Mouse (Mus musculus) neural tube, embryonic 11.5 days (tissue): ENCODE measurements around the gene Khdc3. TPM values are rescaled to one million over a fixed set of nuclear protein-coding genes. Genes with fewer than 3 reads are reported as not detected.
A peak's percentile ranks its signal among the peaks of the same experiment; 100 is the strongest.

Experiments used
- ATAC-seq: fragments of 200-750 bp; cut with Nextera tagmentation; 2 replicates; pipeline ENCODE4 v1.8.0; 2017; ENCODE audit warnings: moderate number of reproducible peaks, mild to moderate bottlenecking, moderate TSS enrichment, moderate library complexity; ENCODE audit not compliant: insufficient read depth, low FRiP score, low TSS enrichment
- DNase-seq: peaks from one replicate; pipeline ENCODE4 v3.0.0-alpha.2; 2015; ENCODE audit warnings: low spot score
- H3K27ac ChIP-seq: fragments of 300-500 bp; sonication (generic); 2 replicates; pipeline ENCODE4 v1.5.1; 2014; ENCODE audit warnings: low read depth, mild to moderate bottlenecking, low read length
- H3K27me3 ChIP-seq: fragments of 300-500 bp; sonication (generic); 2 replicates; pipeline ENCODE4 v1.6.1; 2014; ENCODE audit warnings: mild to moderate bottlenecking, low read length, mixed read lengths; ENCODE audit not compliant: control insufficient read depth, insufficient read depth
- H3K36me3 ChIP-seq: fragments of 300-500 bp; sonication (generic); 2 replicates; pipeline ENCODE4 v1.6.1; 2014; ENCODE audit warnings: mild to moderate bottlenecking, low read length, moderate library complexity, mixed read lengths; ENCODE audit not compliant: control insufficient read depth, insufficient read depth
- H3K4me1 ChIP-seq: fragments of 300-500 bp; sonication (generic); 2 replicates; pipeline ENCODE4 v1.6.1; 2014; ENCODE audit warnings: low read length, mixed read lengths; ENCODE audit not compliant: control insufficient read depth, insufficient read depth
- H3K4me2 ChIP-seq: fragments of 300-500 bp; sonication (generic); 2 replicates; pipeline ENCODE4 v1.6.1; 2014; ENCODE audit warnings: low read depth, mild to moderate bottlenecking, moderate library complexity
- H3K4me3 ChIP-seq: fragments of 300-500 bp; sonication (generic); 2 replicates; pipeline ENCODE4 v1.5.1; 2014; ENCODE audit warnings: low read depth, low read length
- H3K9ac ChIP-seq: fragments of 300-500 bp; sonication (generic); 2 replicates; pipeline ENCODE4 v1.6.1; 2014; ENCODE audit warnings: mild to moderate bottlenecking, low read length
- H3K9me3 ChIP-seq: fragments of 300-500 bp; sonication (generic); 2 replicates; pipeline ENCODE4 v1.6.1; 2016; ENCODE audit warnings: low read length; ENCODE audit not compliant: control insufficient read depth
- WGBS: fragments of 180-500 bp; shearing (Covaris S2); extraction: QIAGEN DNeasy Blood & Tissue Kit; methylation state at CpG from one replicate; pipeline ENCODE4 v1.1.7; 2014; 5-methylcytosine and 5-hydroxymethylcytosine counted together
- polyA plus RNA-seq: library from polyadenylated mRNA; unstranded; fragments of >200 nt; fragmentation: Nextera tagmentation; extraction: Ambion mirVana; gene quantifications from 2 replicates; pipeline ENCODE4 v1.2.1, GENCODE M21; 2014

The Khdc3 gene
- polyA plus RNA-seq, 1 experiment from 2014 or later = not detected

- Histone ChIP-seq H3K27ac (no peak overlapping the region), H3K9ac (no peak overlapping the region), H3K36me3 (no peaks in the 10 kb centered on the region), H3K4me2 (no peak overlapping the region), H3K4me3 (no peak overlapping the region), H3K9me3 (no peaks in the 10 kb centered on the region), H3K4me1 (no peaks in the 10 kb centered on the region), H3K27me3 (no peaks in the 10 kb centered on the region)
- 80% methylated on average over 16 of the region's 16 CpGs for WGBS
- ATAC-seq (no peak), DNase-seq (no peak)
Observed at GRCm38 (mm10) chr9:73089222-73089920, 12.3 kb upstream of the Khdc3 start.

- no peaks in the 10 kb centered on the region for H3K36me3 ChIP-seq
- 83% methylated on average over 10 of the region's 10 CpGs for WGBS
- no peak for ATAC-seq
Observed at GRCm38 (mm10) chr9:73090121-73090520, 11.5 kb upstream of the Khdc3 start.

GRCm38 (mm10) chr9:73091747-73092146, 9.9 kb upstream of the Khdc3 start:
- H3K9me3 ChIP-seq = no peaks in the 10 kb centered on the region
- no peaks in the 10 kb centered on the region for H3K36me3 ChIP-seq
- no peak for ATAC-seq
- H3K27me3 ChIP-seq = no peaks in the 10 kb centered on the region
- WGBS = 2% methylated on average over 1 of the region's 1 CpGs
- DNase-seq = no peak
- H3K4me2 ChIP-seq = no peak overlapping the region
- H3K4me3 ChIP-seq = no peak overlapping the region
- no peak overlapping the region for H3K9ac ChIP-seq
- no peak overlapping the region for H3K27ac ChIP-seq
- H3K4me1 ChIP-seq = no peaks in the 10 kb centered on the region

More at GRCm38 (mm10) chr9:73090121-73090520, 11.5 kb upstream of the Khdc3 start:
- H3K4me3 ChIP-seq = no peak overlapping the region
- H3K4me2 ChIP-seq = no peak overlapping the region
- H3K27ac ChIP-seq = no peak overlapping the region
- H3K9ac ChIP-seq = no peak overlapping the region
- DNase-seq = no peak
- H3K4me1 ChIP-seq = no peaks in the 10 kb centered on the region
- no peaks in the 10 kb centered on the region for H3K27me3 ChIP-seq
- no peaks in the 10 kb centered on the region for H3K9me3 ChIP-seq

- 46% methylated on average over 17 of the region's 17 CpGs for WGBS
- Histone ChIP-seq H3K9ac (no peak overlapping the region), H3K4me3 (no peak overlapping the region), H3K9me3 (no peaks in the 10 kb centered on the region), H3K4me1 (no peaks in the 10 kb centered on the region), H3K27ac (no peak overlapping the region), H3K27me3 (no peaks in the 10 kb centered on the region), H3K36me3 (no peaks in the 10 kb centered on the region), H3K4me2 (no peak overlapping the region)
- peak; percentile 41; the same call in 1 of the 2 replicates for ATAC-seq
- DNase-seq = peak; percentile 25
Observed at GRCm38 (mm10) chr9:73094580-73094979, 7.1 kb upstream of the Khdc3 start.

- Histone ChIP-seq H3K27me3 (no peaks in the 10 kb centered on the region; the same call in 1 of the 2 replicates), H3K4me3 (no peak overlapping the region), H3K4me2 (no peak overlapping the region), H3K9me3 (no peaks in the 10 kb centered on the region), H3K36me3 (no peaks in the 10 kb centered on the region), H3K27ac (no peak overlapping the region), H3K9ac (no peak overlapping the region), H3K4me1 (no peaks in the 10 kb centered on the region)
- 84% methylated on average over 2 of the region's 2 CpGs for WGBS
- DNase-seq = no peak
- ATAC-seq = no peak
Observed at GRCm38 (mm10) chr9:73097898-73098297, 3.7 kb upstream of the Khdc3 start.

- no peak for DNase-seq
- Histone ChIP-seq H3K9ac (peak within 1 kb of the TSS; percentile 56), H3K9me3 (no peaks in the 10 kb centered on the region), H3K27ac (no peak within 1 kb of the TSS), H3K27me3 (peaks cover 4% of the 10 kb centered on the region; the same call in 1 of the 2 replicates), H3K4me3 (peak within 1 kb of the TSS; percentile 42), H3K36me3 (no peaks in the 10 kb centered on the region), H3K4me1 (no peaks in the 10 kb centered on the region), H3K4me2 (peak within 1 kb of the TSS; percentile 77)
- WGBS = 90% methylated on average over 4 of the region's 4 CpGs
- ATAC-seq = no peak
Observed at GRCm38 (mm10) chr9:73102181-73102580, 545 bp downstream of the Khdc3 start, which contains the start of gene Gm20509. TSS of gene Gm20509 (plus strand) at chr9:73102470.

- H3K4me1 ChIP-seq = no peaks in the 10 kb centered on the region
- H3K4me2 ChIP-seq = peak overlapping the region; percentile 77
- peak overlapping the region; percentile 56 for H3K9ac ChIP-seq
- DNase-seq (peak; percentile 51), ATAC-seq (peak; percentile 55; the same call in 1 of the 2 replicates)
- 8% methylated on average over 58 of the region's 60 CpGs for WGBS
- no peaks in the 10 kb centered on the region for H3K36me3 ChIP-seq
- no peak overlapping the region for H3K27ac ChIP-seq
- H3K27me3 ChIP-seq = peaks cover 4% of the 10 kb centered on the region; the same call in 1 of the 2 replicates
- no peaks in the 10 kb centered on the region for H3K9me3 ChIP-seq
- H3K4me3 ChIP-seq = peak overlapping the region; percentile 42
Observed at GRCm38 (mm10) chr9:73103159-73103879, 1.7 kb downstream of the Khdc3 start.

- DNase-seq = no peak
Observed at GRCm38 (mm10) chr9:73103880-73104198, 2.2 kb downstream of the Khdc3 start.

More at GRCm38 (mm10) chr9:73103880-73104198, 2.2 kb downstream of the Khdc3 start:
- Histone ChIP-seq H3K4me2 (peak overlapping the region; percentile 77), H3K9ac (peak overlapping the region; percentile 56), H3K27me3 (peaks cover 4% of the 10 kb centered on the region; the same call in 1 of the 2 replicates), H3K27ac (no peak overlapping the region), H3K9me3 (no peaks in the 10 kb centered on the region), H3K36me3 (no peaks in the 10 kb centered on the region), H3K4me3 (peak overlapping the region; percentile 42; the same call in 1 of the 2 replicates), H3K4me1 (no peaks in the 10 kb centered on the region)
- WGBS = 40% methylated on average over 5 of the region's 5 CpGs
- ATAC-seq = peak; percentile 13; the same call in 1 of the 2 replicates
